Mouse (Mus musculus): Measurements from ENCODE around the gene 4922502D21Rik. TPM values are rescaled to one million over a fixed set of nuclear protein-coding genes. Genes with fewer than 3 reads are reported as not detected.
A peak's percentile ranks its signal among the peaks of the same experiment; 100 is the strongest.
"Not testable (repeated sequence)": the region's sequence is repeated elsewhere in the genome, so short reads cannot be mapped to it uniquely, and the experiment has no call there.

4922502D21Rik gene
- polyA plus RNA-seq, 1 experiment from 2014 or later, result not detected

DNA sequence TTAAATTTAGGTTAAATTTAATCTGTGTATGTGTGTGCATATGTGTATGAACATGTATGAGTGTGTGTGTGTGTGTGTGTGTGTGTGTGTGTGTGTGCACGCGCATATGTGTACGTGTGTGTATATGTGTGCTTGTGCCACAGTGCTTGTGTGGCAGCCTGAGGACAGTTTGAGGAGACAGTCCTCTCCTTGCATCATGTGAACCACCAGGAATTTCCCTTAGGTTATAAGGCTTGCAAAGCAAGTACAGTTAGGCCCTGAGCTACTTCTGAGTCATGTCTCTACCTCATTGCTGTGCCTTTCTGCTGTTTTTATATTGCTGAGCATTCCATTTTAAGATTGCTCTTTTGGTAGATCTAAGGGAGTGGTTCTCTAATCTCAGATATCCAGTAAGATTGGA lies 19.5 kb upstream of the 4922502D21Rik start:
- ATAC-seq, result no peak
- H3K36me3 ChIP-seq (ENCODE audit: control insufficient read depth, insufficient read depth, low read length), result no peaks in the 10 kb centered on the region
- no peak overlapping the region for H3K9ac ChIP-seq (ENCODE audit: low read depth, low read length)
- WGBS, result 87% methylated on average over 3 of the region's 3 CpGs
- H3K27me3 ChIP-seq (replicated peaks; ENCODE audit: control insufficient read depth, insufficient read depth, low read length), result no peaks in the 10 kb centered on the region
- no peak overlapping the region for H3K4me2 ChIP-seq (ENCODE audit: low read depth, low read length)
- H3K4me3 ChIP-seq (ENCODE audit: low read length), result no peak overlapping the region
- H3K27ac ChIP-seq (ENCODE audit: low read length), result no peak overlapping the region
- peaks cover 5% of the 10 kb centered on the region for H3K9me3 ChIP-seq (ENCODE audit: control insufficient read depth, low read length)
- no peaks in the 10 kb centered on the region for H3K4me1 ChIP-seq (ENCODE audit: control insufficient read depth, insufficient read depth, low read length)

DNA sequence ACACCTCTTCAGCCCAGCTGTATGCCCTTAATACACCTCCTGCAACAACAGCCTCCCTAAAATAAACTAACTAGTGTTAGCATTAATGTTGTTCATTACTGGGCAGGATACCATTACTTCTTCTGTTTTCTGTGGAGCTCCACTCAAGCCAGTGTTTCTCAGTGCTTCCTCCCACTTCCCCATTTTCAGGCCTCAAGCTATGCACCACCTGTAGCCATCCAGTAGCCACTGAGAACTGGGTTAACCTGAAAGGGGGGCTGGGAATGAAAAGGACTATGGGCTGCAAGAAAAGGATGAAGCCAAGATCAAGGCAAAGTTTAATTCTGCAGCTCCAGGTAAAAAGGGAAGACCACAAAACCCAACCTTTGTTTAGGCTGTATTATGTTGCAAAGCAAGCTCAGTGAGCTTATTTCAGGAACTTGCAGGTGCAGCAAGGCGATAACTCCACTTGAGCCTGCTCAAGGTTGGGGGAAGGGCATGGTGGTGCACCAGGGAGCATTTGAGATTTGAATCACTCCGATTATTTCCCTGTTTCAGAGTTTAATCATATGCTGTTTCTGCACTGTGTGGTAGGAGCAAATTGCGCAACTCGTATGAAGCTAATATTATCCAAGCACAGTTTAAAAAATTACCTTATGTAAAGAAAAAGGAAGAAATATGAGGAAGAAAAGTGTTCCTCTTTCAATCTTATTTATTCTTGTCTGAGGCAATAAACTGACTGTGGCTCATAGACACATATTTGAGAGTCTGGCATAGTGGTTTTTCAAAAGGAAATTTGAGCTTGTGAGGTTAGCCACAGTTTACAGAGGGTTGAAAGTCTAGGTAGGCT lies 18.1 kb upstream of the 4922502D21Rik start:
- Histone ChIP-seq H3K9ac (ENCODE audit: low read depth, low read length) (no peak overlapping the region), H3K4me3 (ENCODE audit: low read length) (no peak overlapping the region), H3K4me2 (ENCODE audit: low read depth, low read length) (no peak overlapping the region), H3K4me1 (ENCODE audit: control insufficient read depth, insufficient read depth, low read length) (no peaks in the 10 kb centered on the region), H3K36me3 (ENCODE audit: control insufficient read depth, insufficient read depth, low read length) (no peaks in the 10 kb centered on the region), H3K27ac (ENCODE audit: low read length) (no peak overlapping the region), H3K27me3 (replicated peaks; ENCODE audit: control insufficient read depth, insufficient read depth, low read length) (no peaks in the 10 kb centered on the region), H3K9me3 (ENCODE audit: control insufficient read depth, low read length) (peaks cover 5% of the 10 kb centered on the region)
- 48% methylated on average over 4 of the region's 4 CpGs for WGBS
- peak; percentile 96 for ATAC-seq

DNA sequence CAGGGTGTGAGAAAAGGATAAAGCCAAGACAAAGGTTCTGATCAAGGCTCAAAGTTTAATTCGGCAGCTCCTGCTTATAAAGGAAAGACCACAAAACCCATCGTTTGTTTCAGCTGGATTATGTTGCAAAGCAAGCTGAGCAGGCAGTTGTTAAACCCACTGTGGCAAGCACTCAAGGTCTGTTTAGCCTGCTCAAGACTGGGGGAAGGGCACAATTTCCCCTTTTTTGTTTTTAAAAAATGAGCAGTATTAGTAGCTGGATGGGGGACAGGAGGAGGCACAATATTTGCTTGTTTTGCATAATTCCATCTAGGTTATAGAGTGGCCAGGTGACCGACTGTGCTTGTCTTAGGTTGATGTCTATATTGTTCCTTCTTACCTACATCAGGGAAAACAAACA lies 12.8 kb upstream of the 4922502D21Rik start:
- no peak overlapping the region for H3K9ac ChIP-seq (ENCODE audit: low read depth, low read length)

DNA sequence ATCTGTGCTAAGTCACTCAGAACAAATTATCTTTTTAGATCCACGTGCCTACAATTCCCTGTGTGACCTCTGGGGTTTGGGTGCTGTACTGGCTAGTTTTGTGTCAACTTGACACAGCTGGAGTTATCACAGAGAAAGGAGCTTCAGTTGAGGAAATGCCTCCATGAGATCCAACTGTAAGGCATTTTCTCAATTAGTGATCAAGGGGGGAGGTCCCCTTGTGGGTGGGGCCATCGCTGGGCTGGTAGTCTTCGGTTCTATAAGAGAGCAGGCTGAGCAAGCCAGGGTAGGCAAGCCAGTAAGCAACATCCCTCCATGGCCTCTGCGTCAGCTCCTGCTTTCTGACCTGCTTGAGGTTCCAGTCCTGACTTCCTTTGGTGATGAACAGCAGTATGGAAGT lies 10.8 kb upstream of the 4922502D21Rik start, which contains the start of gene Clec12a:
Clec12a (plus strand) TSS at position 301 of the 400 bp plus-strand sequence.
- H3K4me2 ChIP-seq (ENCODE audit: low read depth, low read length); H3K36me3 ChIP-seq (ENCODE audit: control insufficient read depth, insufficient read depth, low read length); H3K9ac ChIP-seq (ENCODE audit: low read depth, low read length); H3K4me3 ChIP-seq (ENCODE audit: low read length); H3K27ac ChIP-seq (ENCODE audit: low read length); H3K4me1 ChIP-seq (ENCODE audit: control insufficient read depth, insufficient read depth, low read length); H3K9me3 ChIP-seq (ENCODE audit: control insufficient read depth, low read length); H3K27me3 ChIP-seq (replicated peaks; ENCODE audit: control insufficient read depth, insufficient read depth, low read length); ATAC-seq: not testable (repeated sequence)
- 76% methylated on average over 4 of the region's 4 CpGs for WGBS

More for the DNA sequence above, 12.8 kb upstream of the 4922502D21Rik start:
- no peak overlapping the region for H3K27ac ChIP-seq (ENCODE audit: low read length)
- no peaks in the 10 kb centered on the region for H3K27me3 ChIP-seq (replicated peaks; ENCODE audit: control insufficient read depth, insufficient read depth, low read length)
- H3K4me2 ChIP-seq (ENCODE audit: low read depth, low read length), result no peak overlapping the region
- H3K36me3 ChIP-seq (ENCODE audit: control insufficient read depth, insufficient read depth, low read length), result no peaks in the 10 kb centered on the region
- peaks cover 5% of the 10 kb centered on the region for H3K9me3 ChIP-seq (ENCODE audit: control insufficient read depth, low read length)
- WGBS, result 78% methylated on average over 3 of the region's 3 CpGs
- no peak overlapping the region for H3K4me3 ChIP-seq (ENCODE audit: low read length)
- H3K4me1 ChIP-seq (ENCODE audit: control insufficient read depth, insufficient read depth, low read length), result no peaks in the 10 kb centered on the region
- ATAC-seq, result no peak

DNA sequence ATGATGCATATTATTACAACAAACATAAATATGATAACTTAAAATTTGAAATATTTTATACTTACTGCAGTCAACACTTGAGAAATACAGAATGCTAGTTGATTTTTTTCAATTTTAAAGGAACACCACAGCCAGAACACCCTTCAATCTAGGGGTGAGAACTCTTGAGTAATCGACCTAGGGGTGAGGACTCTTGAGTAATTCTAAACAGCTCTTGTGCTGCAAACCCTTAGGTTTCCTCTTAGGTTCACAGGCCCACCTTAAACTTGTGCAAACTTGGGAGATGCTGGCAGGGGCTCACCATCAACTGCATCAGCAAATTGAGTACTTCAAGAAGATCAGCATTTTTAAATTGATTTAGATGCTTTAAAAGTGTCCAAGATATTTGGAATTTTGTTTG lies 6.2 kb upstream of the 4922502D21Rik start:
- H3K9me3 ChIP-seq (ENCODE audit: control insufficient read depth, low read length), result no peaks in the 10 kb centered on the region
- H3K36me3 ChIP-seq (ENCODE audit: control insufficient read depth, insufficient read depth, low read length), result no peaks in the 10 kb centered on the region
- H3K27ac ChIP-seq (ENCODE audit: low read length), result no peak overlapping the region
- H3K4me3 ChIP-seq (ENCODE audit: low read length), result no peak overlapping the region
- H3K27me3 ChIP-seq (replicated peaks; ENCODE audit: control insufficient read depth, insufficient read depth, low read length), result no peaks in the 10 kb centered on the region
- WGBS, result 82% methylated on average over 1 of the region's 1 CpGs
- no peak overlapping the region for H3K4me2 ChIP-seq (ENCODE audit: low read depth, low read length)
- ATAC-seq, result no peak
- no peaks in the 10 kb centered on the region for H3K4me1 ChIP-seq (ENCODE audit: control insufficient read depth, insufficient read depth, low read length)
- no peak overlapping the region for H3K9ac ChIP-seq (ENCODE audit: low read depth, low read length)

DNA sequence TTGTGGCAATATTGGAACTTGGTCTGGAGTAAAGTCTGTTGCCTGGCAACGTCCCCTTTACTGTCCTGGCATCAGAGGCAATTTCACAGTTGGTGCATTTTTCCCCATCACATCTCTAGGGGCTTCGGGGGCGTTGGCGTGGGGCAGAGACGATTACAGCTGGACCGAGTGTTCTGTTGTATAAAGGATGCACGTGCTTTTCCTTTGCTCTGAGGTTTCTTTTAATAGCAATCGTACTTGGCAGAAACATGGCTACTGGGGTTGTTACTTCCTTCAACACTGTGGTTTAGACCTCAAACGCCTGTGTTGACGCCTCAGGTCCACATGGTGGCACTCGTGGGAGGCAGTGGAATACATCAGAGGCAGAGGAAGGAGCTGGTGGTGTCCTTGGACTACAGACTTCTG lies 2.1 kb upstream of the 4922502D21Rik start:
- H3K4me1 ChIP-seq (ENCODE audit: control insufficient read depth, insufficient read depth, low read length), result no peaks in the 10 kb centered on the region
- no peaks in the 10 kb centered on the region for H3K27me3 ChIP-seq (replicated peaks; ENCODE audit: control insufficient read depth, insufficient read depth, low read length)
- H3K36me3 ChIP-seq (ENCODE audit: control insufficient read depth, insufficient read depth, low read length), result no peaks in the 10 kb centered on the region
- WGBS, result 35% methylated on average over 11 of the region's 11 CpGs
- peak; percentile 88 for ATAC-seq
- H3K4me2 ChIP-seq (ENCODE audit: low read depth, low read length), result no peak overlapping the region
- no peak overlapping the region for H3K9ac ChIP-seq (ENCODE audit: low read depth, low read length)
- no peaks in the 10 kb centered on the region for H3K9me3 ChIP-seq (ENCODE audit: control insufficient read depth, low read length)
- H3K4me3 ChIP-seq (ENCODE audit: low read length), result no peak overlapping the region
- no peak overlapping the region for H3K27ac ChIP-seq (ENCODE audit: low read length)

DNA sequence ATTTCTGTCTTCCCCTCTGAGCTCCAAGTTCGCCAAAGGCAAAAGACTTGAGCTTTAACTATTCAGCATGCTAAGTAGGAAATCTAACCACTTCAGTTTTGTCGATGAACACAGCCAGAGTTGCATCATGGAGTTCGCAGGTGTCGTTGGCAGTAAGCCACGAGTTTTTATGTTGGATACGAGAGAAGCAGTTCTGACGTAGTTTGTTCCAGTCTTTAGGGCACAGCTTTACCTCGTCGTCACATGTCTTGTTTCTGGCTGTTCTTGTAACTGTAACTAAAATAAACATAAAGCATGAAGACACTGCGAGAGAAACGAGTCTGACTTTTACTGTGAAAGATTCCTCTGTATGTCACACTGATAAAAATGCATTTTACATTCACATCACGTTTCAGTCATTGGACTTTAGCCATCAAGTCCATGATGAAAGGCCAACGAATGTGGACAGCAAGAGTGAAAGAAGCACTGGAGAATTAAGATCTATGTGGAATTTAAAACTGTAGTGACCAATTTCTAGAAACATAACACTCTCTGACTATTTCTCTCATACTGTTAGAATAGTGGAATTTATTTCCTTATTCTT lies 4.9 kb downstream of the 4922502D21Rik start:
- Histone ChIP-seq H3K27me3 (replicated peaks; ENCODE audit: control insufficient read depth, insufficient read depth, low read length) (no peaks in the 10 kb centered on the region), H3K9ac (ENCODE audit: low read depth, low read length) (no peak overlapping the region), H3K4me1 (ENCODE audit: control insufficient read depth, insufficient read depth, low read length) (no peaks in the 10 kb centered on the region), H3K36me3 (ENCODE audit: control insufficient read depth, insufficient read depth, low read length) (no peaks in the 10 kb centered on the region), H3K27ac (ENCODE audit: low read length) (no peak overlapping the region), H3K4me2 (ENCODE audit: low read depth, low read length) (no peak overlapping the region), H3K9me3 (ENCODE audit: control insufficient read depth, low read length) (no peaks in the 10 kb centered on the region), H3K4me3 (ENCODE audit: low read length) (no peak overlapping the region)
- WGBS, result 62% methylated on average over 13 of the region's 13 CpGs
- ATAC-seq, result no peak

DNA sequence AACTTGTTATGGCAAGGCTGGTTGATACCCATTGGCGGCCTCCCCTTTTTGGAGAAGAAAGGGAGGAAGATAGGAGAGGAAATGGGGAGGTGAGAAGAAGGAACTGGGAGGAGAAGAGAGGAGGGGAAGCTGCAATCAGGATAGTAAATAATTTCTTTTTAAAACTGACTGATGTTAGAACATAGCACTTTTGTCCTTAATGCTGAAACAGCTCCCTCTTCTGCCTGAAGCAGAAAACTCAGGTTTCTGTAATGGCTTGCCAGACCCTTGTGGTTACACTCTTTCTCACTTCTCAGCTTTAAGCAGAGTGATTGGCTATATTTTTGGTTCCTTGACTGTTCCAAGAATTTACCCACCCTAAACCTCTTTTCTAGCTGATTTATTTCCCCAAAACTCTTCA lies 5.6 kb downstream of the 4922502D21Rik start:
- Histone ChIP-seq H3K4me3 (ENCODE audit: low read length) (no peak overlapping the region), H3K27me3 (replicated peaks; ENCODE audit: control insufficient read depth, insufficient read depth, low read length) (no peaks in the 10 kb centered on the region), H3K27ac (ENCODE audit: low read length) (no peak overlapping the region), H3K4me1 (ENCODE audit: control insufficient read depth, insufficient read depth, low read length) (no peaks in the 10 kb centered on the region), H3K36me3 (ENCODE audit: control insufficient read depth, insufficient read depth, low read length) (no peaks in the 10 kb centered on the region), H3K9me3 (ENCODE audit: control insufficient read depth, low read length) (no peaks in the 10 kb centered on the region), H3K4me2 (ENCODE audit: low read depth, low read length) (no peak overlapping the region), H3K9ac (ENCODE audit: low read depth, low read length) (no peak overlapping the region)
- no peak for ATAC-seq
- 68% methylated on average over 1 of the region's 1 CpGs for WGBS

DNA sequence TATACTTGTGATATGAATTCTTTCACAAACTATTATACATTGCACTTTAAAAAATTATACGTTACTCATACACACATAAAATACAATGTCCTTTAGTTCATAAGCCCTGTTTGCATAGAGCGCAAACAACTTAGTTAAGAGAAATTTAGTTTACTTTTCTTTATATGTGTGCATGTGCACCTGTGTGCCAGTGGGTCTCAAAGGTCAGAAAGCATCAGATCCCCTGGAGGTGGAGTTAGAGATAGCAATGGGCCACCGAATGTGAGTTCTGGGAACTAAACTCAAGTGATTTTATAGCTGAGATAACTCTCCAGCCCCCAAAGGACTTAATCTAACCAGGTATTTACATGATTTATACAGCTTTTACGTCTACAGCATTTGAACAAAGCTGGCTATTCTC lies 12.3 kb downstream of the 4922502D21Rik start:
- no peaks in the 10 kb centered on the region for H3K4me1 ChIP-seq (ENCODE audit: control insufficient read depth, insufficient read depth, low read length)
- WGBS, result 56% methylated on average over 4 of the region's 4 CpGs
- no peaks in the 10 kb centered on the region for H3K36me3 ChIP-seq (ENCODE audit: control insufficient read depth, insufficient read depth, low read length)
- H3K27ac ChIP-seq (ENCODE audit: low read length), result no peak overlapping the region
- no peak overlapping the region for H3K9ac ChIP-seq (ENCODE audit: low read depth, low read length)
- H3K27me3 ChIP-seq (replicated peaks; ENCODE audit: control insufficient read depth, insufficient read depth, low read length), result no peaks in the 10 kb centered on the region
- no peak overlapping the region for H3K4me2 ChIP-seq (ENCODE audit: low read depth, low read length)
- H3K9me3 ChIP-seq (ENCODE audit: control insufficient read depth, low read length), result no peaks in the 10 kb centered on the region
- no peak overlapping the region for H3K4me3 ChIP-seq (ENCODE audit: low read length)
- peak; percentile 76; the same call in 1 of the 2 replicates for ATAC-seq
